Mouse (Mus musculus): Measurements from ENCODE around the gene Gm29554. TPM values are rescaled to one million over a fixed set of nuclear protein-coding genes. Genes with fewer than 3 reads are reported as not detected.
"Not testable (repeated sequence)": the region's sequence is repeated elsewhere in the genome, so short reads cannot be mapped to it uniquely, and the experiment has no call there.

Gene Gm29554
- total RNA-seq (2021): not detected

GRCm38 (mm10) chrY:12273632-12274031 lies at the start of gene Gm29554:
Gm29554 (plus strand) TSS chrY:12273932.
- intact Hi-C loops (cut with DNase I); DNase-seq: not testable (repeated sequence)

Other genes starting within 250 kb of the Gm29554 start
- not detected for gene Gm20812, start 108.0 kb downstream of the Gm29554 start, total RNA-seq (2021)

Measured in heart, postnatal 10 days (tissue).